Mouse (Mus musculus) embryo, embryonic 11.5 days (tissue): Measurements from ENCODE around the gene Fgfr2.
"Not testable (repeated sequence)": the region's sequence is repeated elsewhere in the genome, so short reads cannot be mapped to it uniquely, and the experiment has no call there.

Source experiments
- DNase-seq: peaks from one replicate; pipeline ENCODE4 v3.0.0-alpha.2; 2012; ENCODE audit warnings: low read depth, low spot score

The Fgfr2 gene

GRCm38 (mm10) chr7:132540597-132540996 lies 582.6 kb downstream of the Fgfr2 start:
- DNase-seq: no peak

GRCm38 (mm10) chr7:132529206-132529605 lies 593.9 kb downstream of the Fgfr2 start:
- no peak for DNase-seq

GRCm38 (mm10) chr7:132513419-132513982 lies 609.6 kb downstream of the Fgfr2 start:
- no peak for DNase-seq

- no peak for DNase-seq
Observed at GRCm38 (mm10) chr7:132509110-132509509, 614.0 kb downstream of the Fgfr2 start.

GRCm38 (mm10) chr7:132507361-132507760 lies 615.8 kb downstream of the Fgfr2 start:
- DNase-seq: no peak

- no peak for DNase-seq
Observed at GRCm38 (mm10) chr7:132506226-132506625, 616.9 kb downstream of the Fgfr2 start.

GRCm38 (mm10) chr7:132502445-132502844 lies 620.7 kb downstream of the Fgfr2 start:
- DNase-seq: not testable (repeated sequence)

- no peak for DNase-seq
Observed at GRCm38 (mm10) chr7:132497142-132497541, 626.0 kb downstream of the Fgfr2 start.

GRCm38 (mm10) chr7:132494263-132494662 lies 628.9 kb downstream of the Fgfr2 start:
- no peak for DNase-seq

- no peak for DNase-seq
Observed at GRCm38 (mm10) chr7:132493632-132494031, 629.5 kb downstream of the Fgfr2 start.

GRCm38 (mm10) chr7:132491902-132492301 lies 631.2 kb downstream of the Fgfr2 start:
- DNase-seq: no peak

- no peak for DNase-seq
Observed at GRCm38 (mm10) chr7:132487361-132487760, 635.8 kb downstream of the Fgfr2 start.

GRCm38 (mm10) chr7:132486403-132487178 lies 636.6 kb downstream of the Fgfr2 start:
- DNase-seq: no peak

- no peak for DNase-seq
Observed at GRCm38 (mm10) chr7:132484424-132484823, 638.7 kb downstream of the Fgfr2 start.

GRCm38 (mm10) chr7:132480696-132481306 lies 642.3 kb downstream of the Fgfr2 start:
- DNase-seq: no peak

- DNase-seq: no peak
Observed at GRCm38 (mm10) chr7:132478295-132478809, 644.8 kb downstream of the Fgfr2 start.

- no peak for DNase-seq
Observed at GRCm38 (mm10) chr7:132477753-132478152, 645.4 kb downstream of the Fgfr2 start.

GRCm38 (mm10) chr7:132476491-132476890 lies 646.7 kb downstream of the Fgfr2 start:
- no peak for DNase-seq

GRCm38 (mm10) chr7:132475069-132475468 lies 648.1 kb downstream of the Fgfr2 start:
- DNase-seq: no peak

GRCm38 (mm10) chr7:132471327-132471726 lies 651.8 kb downstream of the Fgfr2 start:
- no peak for DNase-seq

- DNase-seq: no peak
Observed at GRCm38 (mm10) chr7:132468391-132468790, 654.8 kb downstream of the Fgfr2 start.

GRCm38 (mm10) chr7:132465897-132466296 lies 657.3 kb downstream of the Fgfr2 start:
- DNase-seq: no peak

GRCm38 (mm10) chr7:132464894-132465293 lies 658.3 kb downstream of the Fgfr2 start:
- DNase-seq: no peak
